Mouse (Mus musculus) embryonic facial prominence, embryonic 15.5 days (tissue): ENCODE data around the gene Trp53i11. TPM values are rescaled to one million over a fixed set of nuclear protein-coding genes. Genes with fewer than 3 reads are reported as not detected.

Experiments
- ATAC-seq: fragments of 200-750 bp; cut with Nextera tagmentation; 2 replicates; pipeline ENCODE4 v1.8.0; 2017; ENCODE audit warnings: low read depth, moderate TSS enrichment; ENCODE audit not compliant: insufficient number of reproducible peaks, low FRiP score, low TSS enrichment
- H3K27ac ChIP-seq: fragments of 300-500 bp; sonication (generic); replicated peaks from 2 replicates; pipeline ENCODE4 v1.5.1; 2015; ENCODE audit warnings: mild to moderate bottlenecking, inconsistent platforms
- H3K27me3 ChIP-seq: fragments of 300-500 bp; sonication (generic); 2 replicates; pipeline ENCODE4 v1.6.1; 2015; ENCODE audit warnings: inconsistent platforms
- H3K36me3 ChIP-seq: fragments of 300-500 bp; sonication (generic); 2 replicates; pipeline ENCODE4 v1.6.1; 2015; ENCODE audit warnings: mild to moderate bottlenecking, inconsistent platforms
- H3K4me1 ChIP-seq: fragments of 300-500 bp; sonication (generic); 2 replicates; pipeline ENCODE4 v1.6.1; 2015; ENCODE audit warnings: inconsistent platforms
- H3K4me2 ChIP-seq: fragments of 300-500 bp; sonication (generic); replicated peaks from 2 replicates; pipeline ENCODE4 v1.6.1; 2015; ENCODE audit warnings: mild to moderate bottlenecking, inconsistent platforms
- H3K4me3 ChIP-seq: fragments of 300-500 bp; sonication (generic); replicated peaks from 2 replicates; pipeline ENCODE4 v1.5.1; 2015; ENCODE audit warnings: mild to moderate bottlenecking, inconsistent platforms
- H3K9ac ChIP-seq: fragments of 300-500 bp; sonication (generic); 2 replicates; pipeline ENCODE4 v1.6.1; 2015; ENCODE audit warnings: inconsistent platforms
- H3K9me3 ChIP-seq: fragments of 300-500 bp; sonication (generic); replicated peaks from 2 replicates; pipeline ENCODE4 v1.6.1; 2016; ENCODE audit warnings: inconsistent platforms
- WGBS: fragments of 180-500 bp; shearing (Covaris S2); methylation state at CpG from one replicate; pipeline ENCODE4 v1.1.7; 2015; 5-methylcytosine and 5-hydroxymethylcytosine counted together
- polyA plus RNA-seq: library from polyadenylated mRNA; unstranded; fragments of >200 nt; fragmentation: Nextera tagmentation; extraction: Ambion mirVana; gene quantifications from 2 replicates; pipeline ENCODE4 v1.2.1, GENCODE M21; 2015

The Trp53i11 gene
- 33.5 and 46.4 TPM in 2 replicates for polyA plus RNA-seq

- Histone ChIP-seq H3K27me3 (0 out of 2 replicates have a peak, but pooled peaks cover 4% of the 10 kb centered on the region), H3K9ac (peak within 1 kb of the TSS; percentile 50), H3K4me2 (peak within 1 kb of the TSS; percentile 100), H3K9me3 (no peaks in the 10 kb centered on the region), H3K27ac (peak within 1 kb of the TSS; percentile 74), H3K4me3 (peak within 1 kb of the TSS; percentile 69), H3K4me1 (peaks cover 37% of the 10 kb centered on the region), H3K36me3 (no peaks in the 10 kb centered on the region)
- under 1% methylated on average over 67 of the region's 69 CpGs for WGBS
- ATAC-seq, result peak; percentile 88
These were observed at the start of gene Trp53i11 for GRCm38 (mm10) chr2:93187323-93187996. Gene Trp53i11, plus strand, starts transcription at chr2:93187548.

- no peak overlapping the region for H3K9ac ChIP-seq
These were observed 47.9 kb upstream of the Trp53i11 start for GRCm38 (mm10) chr2:93139476-93139875.

GRCm38 (mm10) chr2:93141329-93141728 lies 46.0 kb upstream of the Trp53i11 start:
- ATAC-seq, result no peak
- H3K36me3 ChIP-seq, result no peaks in the 10 kb centered on the region
- no peak overlapping the region for H3K4me3 ChIP-seq
- 74% methylated on average over 3 of the region's 3 CpGs for WGBS
- H3K27me3 ChIP-seq, result no peaks in the 10 kb centered on the region
- H3K27ac ChIP-seq, result no peak overlapping the region
- H3K4me2 ChIP-seq, result no peak overlapping the region
- no peaks in the 10 kb centered on the region for H3K4me1 ChIP-seq
- no peaks in the 10 kb centered on the region for H3K9me3 ChIP-seq
- no peak overlapping the region for H3K9ac ChIP-seq

More at GRCm38 (mm10) chr2:93139476-93139875, 47.9 kb upstream of the Trp53i11 start:
- no peak overlapping the region for H3K27ac ChIP-seq
- no peaks in the 10 kb centered on the region for H3K36me3 ChIP-seq
- no peaks in the 10 kb centered on the region for H3K4me1 ChIP-seq
- 91% methylated on average over 7 of the region's 7 CpGs for WGBS
- no peak for ATAC-seq
- H3K27me3 ChIP-seq, result no peaks in the 10 kb centered on the region
- no peak overlapping the region for H3K4me3 ChIP-seq
- no peak overlapping the region for H3K4me2 ChIP-seq
- no peaks in the 10 kb centered on the region for H3K9me3 ChIP-seq

GRCm38 (mm10) chr2:93142616-93143015 lies 44.7 kb upstream of the Trp53i11 start:
- Histone ChIP-seq H3K4me3 (no peak overlapping the region), H3K4me2 (no peak overlapping the region), H3K27ac (no peak overlapping the region), H3K36me3 (no peaks in the 10 kb centered on the region), H3K9me3 (no peaks in the 10 kb centered on the region), H3K9ac (no peak overlapping the region), H3K4me1 (no peaks in the 10 kb centered on the region), H3K27me3 (no peaks in the 10 kb centered on the region)
- ATAC-seq, result no peak
- 62% methylated on average over 7 of the region's 7 CpGs for WGBS

GRCm38 (mm10) chr2:93144126-93144525 lies 43.2 kb upstream of the Trp53i11 start:
- Histone ChIP-seq H3K27me3 (no peaks in the 10 kb centered on the region), H3K9ac (no peak overlapping the region), H3K27ac (no peak overlapping the region), H3K4me1 (no peaks in the 10 kb centered on the region), H3K9me3 (no peaks in the 10 kb centered on the region), H3K36me3 (no peaks in the 10 kb centered on the region), H3K4me2 (no peak overlapping the region), H3K4me3 (no peak overlapping the region)
- WGBS, result 96% methylated on average over 3 of the region's 3 CpGs
- no peak for ATAC-seq

GRCm38 (mm10) chr2:93150009-93150408 lies 37.3 kb upstream of the Trp53i11 start:
- no peaks in the 10 kb centered on the region for H3K4me1 ChIP-seq
- no peak overlapping the region for H3K4me2 ChIP-seq
- H3K27me3 ChIP-seq, result no peaks in the 10 kb centered on the region
- 51% methylated on average over 2 of the region's 2 CpGs for WGBS
- H3K9ac ChIP-seq, result no peak overlapping the region
- H3K27ac ChIP-seq, result no peak overlapping the region
- H3K9me3 ChIP-seq, result no peaks in the 10 kb centered on the region
- no peak for ATAC-seq
- no peak overlapping the region for H3K4me3 ChIP-seq
- H3K36me3 ChIP-seq, result no peaks in the 10 kb centered on the region

- no peaks in the 10 kb centered on the region for H3K36me3 ChIP-seq
- no peaks in the 10 kb centered on the region for H3K9me3 ChIP-seq
- H3K4me3 ChIP-seq, result no peak overlapping the region
- no peaks in the 10 kb centered on the region for H3K27me3 ChIP-seq
- WGBS, result 71% methylated on average over 9 of the region's 9 CpGs
- H3K4me2 ChIP-seq, result no peak overlapping the region
- H3K27ac ChIP-seq, result no peak overlapping the region
- ATAC-seq, result no peak
- no peak overlapping the region for H3K9ac ChIP-seq
- H3K4me1 ChIP-seq, result no peaks in the 10 kb centered on the region
These were observed 36.5 kb upstream of the Trp53i11 start for GRCm38 (mm10) chr2:93150673-93151450.

GRCm38 (mm10) chr2:93152191-93152601 lies 35.2 kb upstream of the Trp53i11 start:
- WGBS, result 61% methylated on average over 6 of the region's 6 CpGs

GRCm38 (mm10) chr2:93152883-93153491 lies 34.4 kb upstream of the Trp53i11 start:
- Histone ChIP-seq H3K4me2 (no peak overlapping the region), H3K27me3 (no peaks in the 10 kb centered on the region), H3K4me1 (no peaks in the 10 kb centered on the region), H3K9me3 (no peaks in the 10 kb centered on the region), H3K36me3 (no peaks in the 10 kb centered on the region), H3K4me3 (no peak overlapping the region), H3K27ac (no peak overlapping the region), H3K9ac (no peak overlapping the region)
- ATAC-seq, result no peak
- WGBS, result 81% methylated on average over 7 of the region's 7 CpGs

More at GRCm38 (mm10) chr2:93152191-93152601, 35.2 kb upstream of the Trp53i11 start:
- Histone ChIP-seq H3K9ac (no peak overlapping the region), H3K27me3 (no peaks in the 10 kb centered on the region), H3K4me3 (no peak overlapping the region), H3K4me1 (no peaks in the 10 kb centered on the region), H3K9me3 (no peaks in the 10 kb centered on the region), H3K27ac (no peak overlapping the region), H3K36me3 (no peaks in the 10 kb centered on the region), H3K4me2 (no peak overlapping the region)
- no peak for ATAC-seq

GRCm38 (mm10) chr2:93153833-93154232 lies 33.5 kb upstream of the Trp53i11 start:
- no peak overlapping the region for H3K9ac ChIP-seq
- WGBS, result 93% methylated on average over 1 of the region's 1 CpGs
- no peak overlapping the region for H3K27ac ChIP-seq
- ATAC-seq, result no peak
- H3K9me3 ChIP-seq, result no peaks in the 10 kb centered on the region
- H3K4me2 ChIP-seq, result no peak overlapping the region
- no peaks in the 10 kb centered on the region for H3K4me1 ChIP-seq
- H3K27me3 ChIP-seq, result no peaks in the 10 kb centered on the region
- no peaks in the 10 kb centered on the region for H3K36me3 ChIP-seq
- H3K4me3 ChIP-seq, result no peak overlapping the region

- Histone ChIP-seq H3K27me3 (no peaks in the 10 kb centered on the region), H3K4me2 (no peak overlapping the region), H3K4me3 (no peak overlapping the region), H3K27ac (no peak overlapping the region), H3K9me3 (no peaks in the 10 kb centered on the region), H3K9ac (no peak overlapping the region), H3K4me1 (no peaks in the 10 kb centered on the region), H3K36me3 (no peaks in the 10 kb centered on the region)
- WGBS, result 88% methylated on average over 1 of the region's 1 CpGs
- no peak for ATAC-seq
These were observed 32.8 kb upstream of the Trp53i11 start for GRCm38 (mm10) chr2:93154486-93155032.
